Mouse (Mus musculus) left cerebral cortex, postnatal 10 days (tissue): ENCODE data around the gene Pds5b. TPM values are rescaled to one million over a fixed set of nuclear protein-coding genes. Genes with fewer than 3 reads are reported as not detected.

Experiments used
- total RNA-seq, 2 experiments: library from RNA; stranded (reverse); gene quantifications; 2 replicates each; pipeline ENCODE4 v1.2.3; 2021

The Pds5b gene
- total RNA-seq, 2 experiments from 2014 or later = 72.6 to 73.5 TPM

Other genes with a start within 250 kb of the Pds5b start
- 1 to 10 TPM; 1.3 to 1.4 TPM for gene Zar1l, start 155.6 kb upstream of the Pds5b start, total RNA-seq
- gene Brca2, start 151.1 kb upstream of the Pds5b start, total RNA-seq = 10 to 100 TPM in 1 of 2 experiments, 1 to 10 TPM in 1; 9.5 to 14.6 TPM
- gene N4bp2l1, start 76.6 kb upstream of the Pds5b start, total RNA-seq = 10 to 100 TPM; 30.7 to 33.6 TPM
- 10 to 100 TPM; 66.3 to 67.8 TPM for gene N4bp2l2, start 7.6 kb upstream of the Pds5b start, total RNA-seq